Mouse (Mus musculus): ENCODE measurements around the gene Nmrk2.

DNA sequence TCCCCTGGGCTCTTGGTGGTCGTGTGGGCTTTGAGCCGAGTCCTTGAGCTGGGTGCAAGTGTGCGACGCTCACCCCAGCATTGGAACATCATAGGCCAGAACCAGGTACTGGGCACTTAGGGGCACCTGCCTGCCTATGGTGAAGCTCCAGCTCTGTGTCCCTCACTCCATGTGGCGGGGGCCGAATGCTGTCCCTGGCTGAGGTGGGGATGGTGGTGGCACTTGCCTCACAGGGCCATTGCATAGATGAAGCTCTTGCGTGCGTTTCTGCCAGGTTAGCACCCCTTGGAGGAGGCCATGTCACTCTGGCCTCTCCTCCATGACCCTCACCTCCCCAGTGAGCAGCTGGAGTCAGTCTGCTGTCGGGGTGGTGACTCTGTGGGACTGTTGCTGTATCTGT is 14.7 kb downstream of the Nmrk2 start:
- TF ChIP-seq POLR2A (IDR thresholded peaks at IDR 0.05; ENCODE audit: low read depth, low read length), result no peak
- no peak for TF ChIP-seq ZMIZ1 (IDR thresholded peaks at IDR 0.05; ENCODE audit: low read depth, low read length)
- TF ChIP-seq TCF12 (IDR thresholded peaks at IDR 0.05; ENCODE audit: low read depth, low read length), result no peak
- no peak for TF ChIP-seq MAX (IDR thresholded peaks at IDR 0.05; ENCODE audit: low read length)
- no peak for TF ChIP-seq POLR2AphosphoS2 (IDR thresholded peaks at IDR 0.05; ENCODE audit: low read depth, low read length)
- no peak for TF ChIP-seq CHD2 (IDR thresholded peaks at IDR 0.05; ENCODE audit: low read length)
- TF ChIP-seq CTCF (conservative IDR thresholded peaks at IDR 0.05 in 1 of 2, IDR thresholded peaks at IDR 0.05 in 1 of 2; ENCODE audit: low read depth in 2 of 2, low read length in 2 of 2), result no peak
